Mouse (Mus musculus) forebrain, embryonic 15.5 days (tissue): ENCODE data around the gene Lrrc28. TPM values are rescaled to one million over a fixed set of nuclear protein-coding genes. Genes with fewer than 3 reads are reported as not detected.

Experiments used
- ATAC-seq: fragments of 200-750 bp; cut with Nextera tagmentation; replicated peaks from 2 replicates; pipeline ENCODE4 v1.8.0; 2017; ENCODE audit warnings: mild to moderate bottlenecking, moderate TSS enrichment, moderate library complexity
- H3K27ac ChIP-seq: fragments of 300-500 bp; sonication (generic); replicated peaks from 2 replicates; pipeline ENCODE4 v1.5.1; 2015; ENCODE audit warnings: mild to moderate bottlenecking, inconsistent platforms
- H3K27me3 ChIP-seq: fragments of 300-500 bp; sonication (generic); 2 replicates; pipeline ENCODE4 v1.6.1; 2015; ENCODE audit warnings: inconsistent platforms
- H3K36me3 ChIP-seq: fragments of 300-500 bp; sonication (generic); 2 replicates; pipeline ENCODE4 v1.6.1; 2015; ENCODE audit warnings: mild to moderate bottlenecking, inconsistent platforms
- H3K4me1 ChIP-seq: fragments of 300-500 bp; sonication (generic); 2 replicates; pipeline ENCODE4 v1.6.1; 2015; ENCODE audit warnings: inconsistent platforms
- H3K4me2 ChIP-seq: fragments of 300-500 bp; sonication (generic); replicated peaks from 2 replicates; pipeline ENCODE4 v1.6.1; 2015; ENCODE audit warnings: mild to moderate bottlenecking, inconsistent platforms
- H3K4me3 ChIP-seq: fragments of 300-500 bp; sonication (generic); 2 replicates; pipeline ENCODE4 v1.5.1; 2015; ENCODE audit warnings: mild to moderate bottlenecking, inconsistent platforms
- H3K9ac ChIP-seq: fragments of 300-500 bp; sonication (generic); replicated peaks from 2 replicates; pipeline ENCODE4 v1.6.1; 2015; ENCODE audit warnings: mild to moderate bottlenecking, inconsistent platforms
- H3K9me3 ChIP-seq: fragments of 300-500 bp; sonication (generic); 2 replicates; pipeline ENCODE4 v1.6.1; 2016; ENCODE audit warnings: inconsistent platforms
- WGBS: fragments of 180-500 bp; shearing (Covaris S2); methylation state at CpG from one replicate; pipeline ENCODE4 v1.1.7; 2015; ENCODE audit warnings: mixed read lengths; 5-methylcytosine and 5-hydroxymethylcytosine counted together
- polyA plus RNA-seq: library from polyadenylated mRNA; unstranded; fragments of >200 nt; fragmentation: Nextera tagmentation; extraction: Ambion mirVana; gene quantifications from 2 replicates; pipeline ENCODE4 v1.2.1, GENCODE M21; 2015

The Lrrc28 gene
- polyA plus RNA-seq, 1 experiment from 2014 or later, result 31.0 TPM

GRCm38 (mm10) chr7:67500076-67500828, 144.8 kb downstream of the Lrrc28 start:
- no peak overlapping the region for H3K4me3 ChIP-seq
- WGBS, result 77% methylated on average over 11 of the region's 11 CpGs
- H3K4me1 ChIP-seq, result peaks cover 13% of the 10 kb centered on the region
- no peak for ATAC-seq
- H3K4me2 ChIP-seq, result no peak overlapping the region
- no peaks in the 10 kb centered on the region for H3K27me3 ChIP-seq
- H3K9me3 ChIP-seq, result no peaks in the 10 kb centered on the region
- no peak overlapping the region for H3K27ac ChIP-seq
- H3K9ac ChIP-seq, result no peak overlapping the region
- H3K36me3 ChIP-seq, result no peaks in the 10 kb centered on the region

GRCm38 (mm10) chr7:67499516-67499915, 145.6 kb downstream of the Lrrc28 start:
- peaks cover 13% of the 10 kb centered on the region for H3K4me1 ChIP-seq
- no peak overlapping the region for H3K4me3 ChIP-seq
- WGBS, result 83% methylated on average over 7 of the region's 7 CpGs
- H3K27me3 ChIP-seq, result no peaks in the 10 kb centered on the region
- ATAC-seq, result no peak
- no peak overlapping the region for H3K9ac ChIP-seq
- H3K27ac ChIP-seq, result no peak overlapping the region
- H3K36me3 ChIP-seq, result no peaks in the 10 kb centered on the region
- H3K9me3 ChIP-seq, result no peaks in the 10 kb centered on the region
- no peak overlapping the region for H3K4me2 ChIP-seq

GRCm38 (mm10) chr7:67493795-67494687, 151.0 kb downstream of the Lrrc28 start:
- ATAC-seq, result no peak
- Histone ChIP-seq H3K4me3 (no peak overlapping the region), H3K4me2 (no peak overlapping the region), H3K36me3 (no peaks in the 10 kb centered on the region), H3K9ac (no peak overlapping the region), H3K9me3 (no peaks in the 10 kb centered on the region), H3K27ac (no peak overlapping the region), H3K4me1 (no peaks in the 10 kb centered on the region), H3K27me3 (no peaks in the 10 kb centered on the region)
- 77% methylated on average over 9 of the region's 9 CpGs for WGBS

GRCm38 (mm10) chr7:67487889-67488411, 157.1 kb downstream of the Lrrc28 start:
- no peak overlapping the region for H3K9ac ChIP-seq
- no peak for ATAC-seq
- no peak overlapping the region for H3K27ac ChIP-seq
- no peaks in the 10 kb centered on the region for H3K9me3 ChIP-seq
- H3K27me3 ChIP-seq, result no peaks in the 10 kb centered on the region
- H3K4me1 ChIP-seq, result peaks cover 13% of the 10 kb centered on the region
- WGBS, result 72% methylated on average over 10 of the region's 10 CpGs
- H3K4me2 ChIP-seq, result no peak overlapping the region
- no peaks in the 10 kb centered on the region for H3K36me3 ChIP-seq
- no peak overlapping the region for H3K4me3 ChIP-seq

GRCm38 (mm10) chr7:67486925-67487760, 157.9 kb downstream of the Lrrc28 start:
- Histone ChIP-seq H3K27me3 (no peaks in the 10 kb centered on the region), H3K27ac (no peak overlapping the region), H3K9ac (no peak overlapping the region), H3K4me2 (no peak overlapping the region), H3K4me3 (no peak overlapping the region), H3K9me3 (no peaks in the 10 kb centered on the region), H3K4me1 (peaks cover 13% of the 10 kb centered on the region), H3K36me3 (no peaks in the 10 kb centered on the region)
- 0 out of 2 replicates have a peak, but pooled peaks have one; percentile 15 for ATAC-seq
- 81% methylated on average over 15 of the region's 15 CpGs for WGBS

- no peak for ATAC-seq
- H3K4me3 ChIP-seq, result no peak overlapping the region
- H3K27me3 ChIP-seq, result no peaks in the 10 kb centered on the region
- H3K4me2 ChIP-seq, result no peak overlapping the region
- H3K9me3 ChIP-seq, result no peaks in the 10 kb centered on the region
- 85% methylated on average over 5 of the region's 5 CpGs for WGBS
- peaks cover 13% of the 10 kb centered on the region for H3K4me1 ChIP-seq
- no peak overlapping the region for H3K27ac ChIP-seq
- H3K9ac ChIP-seq, result no peak overlapping the region
- H3K36me3 ChIP-seq, result no peaks in the 10 kb centered on the region
Observed at GRCm38 (mm10) chr7:67486417-67486816, 158.7 kb downstream of the Lrrc28 start.

- Histone ChIP-seq H3K9me3 (no peaks in the 10 kb centered on the region), H3K4me2 (no peak overlapping the region), H3K27ac (no peak overlapping the region), H3K27me3 (no peaks in the 10 kb centered on the region), H3K4me3 (no peak overlapping the region), H3K9ac (no peak overlapping the region), H3K36me3 (no peaks in the 10 kb centered on the region), H3K4me1 (peaks cover 19% of the 10 kb centered on the region)
- WGBS, result 86% methylated on average over 4 of the region's 4 CpGs
- no peak for ATAC-seq
Observed at GRCm38 (mm10) chr7:67483698-67484097, 161.4 kb downstream of the Lrrc28 start.

- WGBS, result 85% methylated on average over 17 of the region's 17 CpGs
- Histone ChIP-seq H3K9me3 (no peaks in the 10 kb centered on the region), H3K27ac (no peak overlapping the region), H3K27me3 (no peaks in the 10 kb centered on the region), H3K9ac (no peak overlapping the region), H3K4me2 (no peak overlapping the region), H3K4me3 (no peak overlapping the region), H3K36me3 (no peaks in the 10 kb centered on the region), H3K4me1 (peaks cover 18% of the 10 kb centered on the region)
- ATAC-seq, result no peak
Observed at GRCm38 (mm10) chr7:67479576-67480413, 165.3 kb downstream of the Lrrc28 start.

- no peak for ATAC-seq
- no peaks in the 10 kb centered on the region for H3K9me3 ChIP-seq
- no peaks in the 10 kb centered on the region for H3K27me3 ChIP-seq
- no peak overlapping the region for H3K4me2 ChIP-seq
- H3K27ac ChIP-seq, result no peak overlapping the region
- H3K4me1 ChIP-seq, result peaks cover 18% of the 10 kb centered on the region
- H3K36me3 ChIP-seq, result no peaks in the 10 kb centered on the region
- no peak overlapping the region for H3K9ac ChIP-seq
- 68% methylated on average over 5 of the region's 5 CpGs for WGBS
- no peak overlapping the region for H3K4me3 ChIP-seq
Observed at GRCm38 (mm10) chr7:67479168-67479567, 165.9 kb downstream of the Lrrc28 start.

GRCm38 (mm10) chr7:67477996-67478395, 167.1 kb downstream of the Lrrc28 start:
- H3K9ac ChIP-seq, result no peak overlapping the region

GRCm38 (mm10) chr7:67471295-67471694, 173.8 kb downstream of the Lrrc28 start:
- Histone ChIP-seq H3K4me3 (no peak overlapping the region), H3K36me3 (no peaks in the 10 kb centered on the region), H3K4me1 (peaks cover 21% of the 10 kb centered on the region), H3K9me3 (no peaks in the 10 kb centered on the region), H3K9ac (no peak overlapping the region), H3K27me3 (no peaks in the 10 kb centered on the region), H3K27ac (no peak overlapping the region), H3K4me2 (no peak overlapping the region)
- WGBS, result 73% methylated on average over 11 of the region's 11 CpGs
- no peak for ATAC-seq

More at GRCm38 (mm10) chr7:67477996-67478395, 167.1 kb downstream of the Lrrc28 start:
- peak; percentile 72 for ATAC-seq
- H3K27me3 ChIP-seq, result no peaks in the 10 kb centered on the region
- no peaks in the 10 kb centered on the region for H3K9me3 ChIP-seq
- H3K27ac ChIP-seq, result peak overlapping the region; percentile 82
- H3K4me1 ChIP-seq, result peaks cover 18% of the 10 kb centered on the region
- no peaks in the 10 kb centered on the region for H3K36me3 ChIP-seq
- no peak overlapping the region for H3K4me3 ChIP-seq
- H3K4me2 ChIP-seq, result no peak overlapping the region
- WGBS, result 20% methylated on average over 8 of the region's 10 CpGs
